In genomic region chr14:77682888-77683555, GRCm38 (mm10) we compare ENCODE assay signal across 10 mouse cellular contexts.
"Had no signal": no experiment of that assay in that cellular context is flagged by ENCODE, and none has a peak within 500 bp of the region (broad histone marks: within the 10 kb centered on the region; RNA-seq: fewer than 3 reads in every experiment).

No protein-coding gene starts in this region.

- H3K9me3 ChIP-seq: limb, embryonic 13.5 days; midbrain, embryonic 13.5 days; neural tube, embryonic 15.5 days had no signal

- DNase-seq: kidney, postnatal 25 days; lung, adult 18-20 months; right cerebral cortex, adult 18-20 months; right cerebral cortex, postnatal 25 days; thymus, postnatal 4 days had no signal

- H3K9ac ChIP-seq: limb, embryonic 13.5 days; liver, embryonic 14.5 days; midbrain, embryonic 13.5 days; neural tube, embryonic 15.5 days had no signal

- H3K4me3 ChIP-seq: limb, embryonic 13.5 days; midbrain, embryonic 13.5 days; myocyte; neural tube, embryonic 15.5 days had no signal

- H3K4me2 ChIP-seq: limb, embryonic 13.5 days; midbrain, embryonic 13.5 days; neural tube, embryonic 15.5 days had no signal

- H3K36me3 ChIP-seq: limb, embryonic 13.5 days; midbrain, embryonic 13.5 days; neural tube, embryonic 15.5 days had no signal

- ATAC-seq: midbrain, embryonic 13.5 days had no signal

- H3K27me3 ChIP-seq: limb, embryonic 13.5 days; midbrain, embryonic 13.5 days; neural tube, embryonic 15.5 days had no signal

- H3K27ac ChIP-seq: limb, embryonic 13.5 days; liver, embryonic 14.5 days; midbrain, embryonic 13.5 days; neural tube, embryonic 15.5 days had no signal
